11 mouse cellular contexts compared by ENCODE assay signal in the genomic region with DNA sequence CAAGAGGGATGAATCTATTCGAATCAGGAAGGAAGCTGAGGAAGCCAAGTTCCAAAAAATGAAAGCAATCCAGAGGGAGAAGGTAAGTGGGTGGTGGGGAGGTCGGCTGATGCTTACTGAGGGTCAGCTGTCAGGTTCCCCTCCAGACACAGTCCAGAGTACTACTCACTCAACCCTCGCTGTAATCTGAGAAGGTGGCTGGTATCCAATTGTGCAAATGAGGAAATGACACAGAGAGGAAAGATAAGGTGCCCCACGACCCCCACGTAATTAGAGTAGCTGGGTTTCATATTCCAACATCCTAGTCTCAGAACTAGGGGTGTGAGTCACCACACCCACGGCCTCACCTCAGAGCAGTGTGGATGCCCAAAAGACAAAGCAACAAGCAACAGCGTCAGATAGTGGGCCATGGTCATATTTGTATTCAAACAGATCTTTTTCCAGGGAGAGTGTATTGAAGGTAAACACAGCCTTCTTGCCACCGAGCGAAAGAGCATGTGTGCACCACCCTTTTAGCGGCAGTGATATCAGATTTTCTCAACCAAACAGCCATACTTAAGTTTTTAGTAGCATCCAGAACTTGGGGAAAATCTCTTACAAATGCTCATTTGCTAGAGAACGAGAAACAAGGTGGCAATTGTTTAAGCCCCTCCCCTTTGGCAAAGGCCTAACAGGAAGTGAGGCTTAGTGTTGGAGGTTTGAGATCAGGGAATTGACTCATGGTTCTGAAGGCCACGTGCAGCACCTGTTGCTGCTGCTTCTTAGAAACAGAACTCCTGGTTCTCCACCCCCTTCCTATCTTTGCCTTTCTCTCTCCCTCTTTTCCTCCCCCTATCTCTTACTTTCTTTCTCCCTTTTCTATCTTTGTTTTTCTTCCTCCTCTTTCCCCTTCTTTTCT. TPM values are rescaled to one million over a fixed set of nuclear protein-coding genes. Genes with fewer than 3 reads are reported as not detected.
DNase-seq lines count a peak whose midpoint lies in the region; ATAC-seq lines count a peak whose summit lies in the region.
"Had no signal": no experiment of that assay in that cellular context is flagged by ENCODE, and none has a peak within 500 bp of the region (broad histone marks: within the 10 kb centered on the region; RNA-seq: fewer than 3 reads in every experiment).

No protein-coding gene starts in this region.

- peaks cover 10% of the 10 kb centered on the region; the same call in 1 of the 2 replicates for H3K4me1 ChIP-seq in heart, embryonic 11.5 days (ENCODE audit: control insufficient read depth, insufficient read depth, low read length)
- 0 out of 2 replicates have a peak, but pooled peaks cover 11% of the 10 kb centered on the region for H3K4me1 ChIP-seq in lung, embryonic 15.5 days
- H3K4me1 ChIP-seq in stomach, embryonic 14.5 days (ENCODE audit: control insufficient read depth, insufficient read depth, low read length) = no peaks in the 10 kb centered on the region

- H3K4me3 ChIP-seq in heart, embryonic 11.5 days (ENCODE audit: low read depth, low read length) = no peak overlapping the region
- H3K4me3 ChIP-seq in lung, embryonic 15.5 days = no peak overlapping the region
- H3K4me3 ChIP-seq in stomach, embryonic 14.5 days (ENCODE audit: low read depth, low read length) = no peak overlapping the region

- no peaks in the 10 kb centered on the region for H3K27me3 ChIP-seq in heart, embryonic 11.5 days (ENCODE audit: control insufficient read depth, insufficient read depth, low read length)
- no peaks in the 10 kb centered on the region for H3K27me3 ChIP-seq in lung, embryonic 15.5 days
- no peaks in the 10 kb centered on the region for H3K27me3 ChIP-seq in stomach, embryonic 14.5 days (ENCODE audit: control insufficient read depth, insufficient read depth, low read length)

- H3K36me3 ChIP-seq in heart, embryonic 11.5 days (ENCODE audit: control insufficient read depth, insufficient read depth, low read length) = no peaks in the 10 kb centered on the region
- H3K36me3 ChIP-seq in lung, embryonic 15.5 days = no peaks in the 10 kb centered on the region
- H3K36me3 ChIP-seq in stomach, embryonic 14.5 days (ENCODE audit: control insufficient read depth, insufficient read depth, low read length) = no peaks in the 10 kb centered on the region

- intact Hi-C loops in heart, postnatal 14 days (cut with DNase I) = no loop called here

- no peak for DNase-seq in heart, postnatal 14 days
- no peak for DNase-seq in lung, postnatal 14 days
- DNase-seq in forelimb bud, embryonic 11.5 days (ENCODE audit: low read depth, low spot score) = peak; percentile 18
- DNase-seq in cerebellum, adult 18-20 months = no peak
- DNase-seq: cerebellum, adult 8-10 months; layer of hippocampus, adult 9-11 months; liver, postnatal 0 days had no signal

- WGBS in heart, embryonic 11.5 days (ENCODE audit: insufficient replicate concordance) = 21% methylated on average over 12 of the region's 12 CpGs
- WGBS in lung, embryonic 15.5 days = 22% methylated on average over 12 of the region's 12 CpGs
- WGBS in stomach, embryonic 14.5 days = 20% methylated on average over 12 of the region's 12 CpGs

- H3K27ac ChIP-seq in heart, embryonic 11.5 days (ENCODE audit: low read depth, low read length) = peak overlapping the region; percentile 37; the same call in 1 of the 2 replicates
- H3K27ac ChIP-seq in lung, embryonic 15.5 days = 0 out of 2 replicates have a peak overlapping the region, but pooled peaks have one; percentile 19
- H3K27ac ChIP-seq in stomach, embryonic 14.5 days (ENCODE audit: low read length) = no peak overlapping the region

- H3K4me2 ChIP-seq in heart, embryonic 11.5 days = peak overlapping the region; percentile 1; the same call in 1 of the 2 replicates
- 0 out of 2 replicates have a peak overlapping the region, but pooled peaks have one; percentile 6 for H3K4me2 ChIP-seq in lung, embryonic 15.5 days
- H3K4me2 ChIP-seq in stomach, embryonic 14.5 days (replicated peaks; ENCODE audit: low read depth, low read length) = no peak overlapping the region

- peak; percentile 83; the same call in 1 of the 2 replicates for ATAC-seq in heart, embryonic 11.5 days (replicated peaks; ENCODE audit: insufficient number of reproducible peaks, low FRiP score, low TSS enrichment)
- ATAC-seq in lung, embryonic 15.5 days (ENCODE audit: borderline replicate concordance, extremely low read depth, low FRiP score, low TSS enrichment) = no peak
- 0 out of 2 replicates have a peak, but pooled peaks have one; percentile 18 for ATAC-seq in stomach, embryonic 14.5 days (ENCODE audit: insufficient number of reproducible peaks, insufficient read depth, low FRiP score, low read depth)
- no peak for ATAC-seq in cerebellum, adult (ENCODE audit: insufficient number of reproducible peaks, low FRiP score, low TSS enrichment)
- ATAC-seq: liver, postnatal 0 days had no signal

- no peaks in the 10 kb centered on the region for H3K9me3 ChIP-seq in heart, embryonic 11.5 days (replicated peaks; ENCODE audit: control insufficient read depth, low read length)
- no peaks in the 10 kb centered on the region for H3K9me3 ChIP-seq in lung, embryonic 15.5 days
- no peaks in the 10 kb centered on the region for H3K9me3 ChIP-seq in stomach, embryonic 14.5 days (ENCODE audit: control insufficient read depth, low read depth, low read length)

- H3K9ac ChIP-seq in heart, embryonic 11.5 days (ENCODE audit: low read depth, low read length) = no peak overlapping the region
- H3K9ac ChIP-seq in lung, embryonic 15.5 days = no peak overlapping the region
- H3K9ac ChIP-seq in stomach, embryonic 14.5 days (replicated peaks; ENCODE audit: low read depth, low read length) = no peak overlapping the region
- H3K9ac ChIP-seq: liver, postnatal 0 days had no signal

RNA-seq across cellular contexts. Expression of gene Epsti1, which starts 28.4 kb away (rescaled TPM):
- 0.23 and 0.49 TPM in 2 replicates for polyA plus RNA-seq in heart, embryonic 11.5 days (2014; fragmentation: Nextera tagmentation; extraction: Ambion mirVana)
- 1 to 10 TPM in 1 of 2 experiments, under 1 TPM in 1; 0.76 to 1.0 TPM for total RNA-seq in heart, postnatal 14 days (2021)
- polyA plus RNA-seq in lung, embryonic 15.5 days (2015; fragmentation: Nextera tagmentation; extraction: Ambion mirVana) = 0.58 and 1.4 TPM in 2 replicates
- 0.93 and 0.98 TPM in 2 replicates for polyA plus RNA-seq in stomach, embryonic 14.5 days (2014; fragmentation: Nextera tagmentation; extraction: Ambion mirVana)

RNA-seq across cellular contexts. Expression of gene Dnajc15, which starts 57.5 kb away (rescaled TPM):
- 145 and 146 TPM in 2 replicates for polyA plus RNA-seq in heart, embryonic 11.5 days (2014; fragmentation: Nextera tagmentation; extraction: Ambion mirVana)
- total RNA-seq in heart, postnatal 14 days (2021) = 100 to 1,000 TPM; 231 to 253 TPM
- polyA plus RNA-seq in lung, embryonic 15.5 days (2015; fragmentation: Nextera tagmentation; extraction: Ambion mirVana) = 92.1 and 94.1 TPM in 2 replicates
- 96.3 and 98.1 TPM in 2 replicates for polyA plus RNA-seq in stomach, embryonic 14.5 days (2014; fragmentation: Nextera tagmentation; extraction: Ambion mirVana)

Comparison
In these comparisons a context has a peak if more than half of its experiments do, and no peak if none do; other contexts are left out.
1. ATAC-seq: peak in heart, embryonic 11.5 days (single experiment) and stomach, embryonic 14.5 days (single experiment); none in lung, embryonic 15.5 days (single experiment) and cerebellum, adult (single experiment).